Mouse (Mus musculus) cortical plate, adult 2 months (tissue): ENCODE results near the gene Hmgcl.

ENCODE experiments used
- CTCF ChIP-seq: fragments of 200-500 bp; IDR thresholded peaks from 2 replicates; pipeline ENCODE4 v1.5.1; 2011; ENCODE audit warnings: mild to moderate bottlenecking, control low read depth, low read length; ENCODE audit not compliant: insufficient read depth; ENCODE audit errors: extremely low read depth
- POLR2A ChIP-seq: fragments of 200-500 bp; IDR thresholded peaks from 2 replicates; pipeline ENCODE4 v1.6.1; 2011; ENCODE audit warnings: mild to moderate bottlenecking, low read length, control low read depth; ENCODE audit not compliant: insufficient read depth; ENCODE audit errors: extremely low read depth

- no peak for TF ChIP-seq CTCF
- no peak for TF ChIP-seq POLR2A
Measured at GRCm38 (mm10) chr4:135951505-135951904, 5.3 kb downstream of the Hmgcl start.
